Comparison of ENCODE assay signal across 8 mouse cellular contexts in the genomic region with DNA sequence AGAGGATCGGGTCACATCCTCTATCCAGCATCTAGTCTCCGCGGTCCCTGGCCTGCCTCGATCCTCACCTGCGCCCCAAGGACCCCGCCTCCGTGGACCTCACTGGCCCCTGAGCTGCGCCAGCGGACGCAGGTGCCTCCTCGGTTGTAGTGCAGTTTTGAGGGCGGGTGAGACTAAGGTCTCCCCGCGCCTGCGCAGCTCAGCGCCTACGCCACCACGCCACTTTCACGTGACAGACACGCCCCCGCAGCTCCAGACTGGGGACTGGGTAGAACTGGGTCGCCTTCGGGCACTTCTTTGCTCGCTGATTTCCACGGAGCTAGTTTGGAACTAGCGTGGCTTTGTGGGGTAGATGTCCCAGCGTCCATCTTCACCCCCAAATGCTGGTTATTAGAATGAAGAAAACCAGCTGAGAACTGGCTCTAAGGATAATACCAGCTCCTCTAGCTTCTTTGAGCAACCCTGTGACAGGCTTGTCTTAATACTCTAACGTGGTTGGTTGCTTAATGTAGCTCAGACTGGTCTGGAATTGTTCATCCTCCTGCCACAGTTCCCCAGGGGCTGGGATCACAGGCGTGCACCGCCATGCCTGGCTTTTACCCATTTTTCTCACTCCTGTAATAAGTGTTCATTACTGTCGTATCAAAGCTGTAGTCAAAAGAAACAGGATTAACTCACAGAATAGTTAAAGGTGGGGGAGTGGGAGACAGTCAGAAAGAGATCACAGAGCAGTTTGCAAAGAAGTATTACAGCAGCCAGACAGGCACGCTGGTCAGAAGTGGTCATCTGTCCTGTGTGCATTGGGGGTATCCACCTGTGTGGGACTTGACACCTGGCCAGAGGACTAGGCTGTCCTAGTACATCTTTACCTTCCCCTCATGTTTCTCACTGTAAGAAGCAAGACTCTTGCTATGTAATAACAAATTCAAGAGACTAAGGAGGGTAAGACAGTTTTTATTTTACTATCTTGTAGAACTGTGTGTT. TPM values are rescaled to one million over a fixed set of nuclear protein-coding genes. Genes with fewer than 3 reads are reported as not detected.
DNase-seq lines count a peak whose midpoint lies in the region; ATAC-seq lines count a peak whose summit lies in the region.

TSS of gene Fam213a (minus strand) at position 159 of the 984 bp plus-strand sequence.

- peak within 1 kb of the TSS; percentile 88 for H3K4me2 ChIP-seq in forebrain, embryonic 14.5 days (ENCODE audit: low read length)
- H3K4me2 ChIP-seq in liver, embryonic 15.5 days: peak within 1 kb of the TSS; percentile 95
- H3K4me2 ChIP-seq in neural tube, embryonic 11.5 days (ENCODE audit: low read depth): peak within 1 kb of the TSS; percentile 84
- peak within 1 kb of the TSS; percentile 86 for H3K4me2 ChIP-seq in stomach, embryonic 16.5 days (ENCODE audit: low read depth, low read length)

- DNase-seq in ES-CJ7 (ENCODE audit: low read depth, low spot score): peak; percentile 90
- peak; percentile 90 for DNase-seq in cerebellum, adult 11 months
- DNase-seq in forebrain, embryonic 14.5 days (ENCODE audit: low spot score): peak; percentile 95
- DNase-seq in heart, postnatal 10 days: peak; percentile 88 to 89
- peak; percentile 91 to 95 for DNase-seq in kidney, postnatal 4 days
- DNase-seq in neural tube, embryonic 11.5 days (ENCODE audit: low spot score): peak; percentile 91

- peak; percentile 99 for ATAC-seq in forebrain, embryonic 14.5 days
- peak; percentile 88 for ATAC-seq in liver, embryonic 15.5 days (ENCODE audit: insufficient read depth)
- peak; percentile 97 for ATAC-seq in neural tube, embryonic 11.5 days (ENCODE audit: insufficient read depth, low FRiP score, low TSS enrichment)
- peak; percentile 94 for ATAC-seq in stomach, embryonic 16.5 days (ENCODE audit: insufficient read depth, low FRiP score)

- H3K27me3 ChIP-seq in forebrain, embryonic 14.5 days (replicated peaks; ENCODE audit: control insufficient read depth, insufficient read depth, low read length): no peaks in the 10 kb centered on the region
- peaks cover 13% of the 10 kb centered on the region for H3K27me3 ChIP-seq in liver, embryonic 15.5 days
- no peaks in the 10 kb centered on the region for H3K27me3 ChIP-seq in neural tube, embryonic 11.5 days (ENCODE audit: control insufficient read depth, insufficient read depth, low read length)
- H3K27me3 ChIP-seq in stomach, embryonic 16.5 days (ENCODE audit: control insufficient read depth, insufficient read depth, low read length): no peaks in the 10 kb centered on the region

- H3K27ac ChIP-seq in forebrain, embryonic 14.5 days (ENCODE audit: low read depth, low read length): peak within 1 kb of the TSS; percentile 49
- H3K27ac ChIP-seq in liver, embryonic 15.5 days (replicated peaks): peak within 1 kb of the TSS; percentile 75
- H3K27ac ChIP-seq in neural tube, embryonic 11.5 days (ENCODE audit: low read depth, low read length): no peak within 1 kb of the TSS
- peak within 1 kb of the TSS; percentile 22; the same call in 1 of the 2 replicates for H3K27ac ChIP-seq in stomach, embryonic 16.5 days (ENCODE audit: low read length)

- no peaks in the 10 kb centered on the region for H3K36me3 ChIP-seq in forebrain, embryonic 14.5 days (ENCODE audit: control insufficient read depth, insufficient read depth, low read length)
- H3K36me3 ChIP-seq in liver, embryonic 15.5 days (replicated peaks): no peaks in the 10 kb centered on the region
- H3K36me3 ChIP-seq in neural tube, embryonic 11.5 days (ENCODE audit: control insufficient read depth, insufficient read depth, low read length): no peaks in the 10 kb centered on the region
- H3K36me3 ChIP-seq in stomach, embryonic 16.5 days (ENCODE audit: control insufficient read depth, insufficient read depth, low read length): no peaks in the 10 kb centered on the region

- intact Hi-C loops in heart, postnatal 10 days (cut with DNase I): loop anchor here (5.0 kb wide), 1 partner anchor 37 kb away; no protein-coding TSS in a partner anchor

- peak within 1 kb of the TSS; percentile 59 for H3K4me3 ChIP-seq in forebrain, embryonic 14.5 days (ENCODE audit: low read depth, low read length)
- peak within 1 kb of the TSS; percentile 70 for H3K4me3 ChIP-seq in liver, embryonic 15.5 days (replicated peaks)
- peak within 1 kb of the TSS; percentile 57 for H3K4me3 ChIP-seq in neural tube, embryonic 11.5 days (ENCODE audit: low read depth, low read length)
- peak within 1 kb of the TSS; percentile 57 for H3K4me3 ChIP-seq in stomach, embryonic 16.5 days (replicated peaks; ENCODE audit: low read length)

- H3K4me1 ChIP-seq in forebrain, embryonic 14.5 days (ENCODE audit: control insufficient read depth, insufficient read depth, low read length): peaks cover 3% of the 10 kb centered on the region; the same call in 1 of the 2 replicates
- peaks cover 73% of the 10 kb centered on the region for H3K4me1 ChIP-seq in liver, embryonic 15.5 days (replicated peaks)
- no peaks in the 10 kb centered on the region for H3K4me1 ChIP-seq in neural tube, embryonic 11.5 days (ENCODE audit: control insufficient read depth, insufficient read depth, low read length)
- H3K4me1 ChIP-seq in stomach, embryonic 16.5 days (ENCODE audit: control insufficient read depth, insufficient read depth, low read length): 0 out of 2 replicates have a peak, but pooled peaks cover 7% of the 10 kb centered on the region

- no peaks in the 10 kb centered on the region for H3K9me3 ChIP-seq in forebrain, embryonic 14.5 days (replicated peaks; ENCODE audit: control insufficient read depth, low read length)
- no peaks in the 10 kb centered on the region for H3K9me3 ChIP-seq in liver, embryonic 15.5 days (replicated peaks)
- no peaks in the 10 kb centered on the region for H3K9me3 ChIP-seq in neural tube, embryonic 11.5 days (ENCODE audit: control insufficient read depth, low read length)
- no peaks in the 10 kb centered on the region for H3K9me3 ChIP-seq in stomach, embryonic 16.5 days (replicated peaks; ENCODE audit: control insufficient read depth, low read length)

- H3K9ac ChIP-seq in forebrain, embryonic 14.5 days (ENCODE audit: low read length): peak within 1 kb of the TSS; percentile 83
- H3K9ac ChIP-seq in liver, embryonic 15.5 days: peak within 1 kb of the TSS; percentile 83
- H3K9ac ChIP-seq in neural tube, embryonic 11.5 days (ENCODE audit: low read length): peak within 1 kb of the TSS; percentile 74
- peak within 1 kb of the TSS; percentile 77 for H3K9ac ChIP-seq in stomach, embryonic 16.5 days (ENCODE audit: low read length)

- under 1% methylated on average over 32 of the region's 32 CpGs for WGBS in forebrain, embryonic 14.5 days
- WGBS in liver, embryonic 15.5 days (ENCODE audit: insufficient replicate concordance): 7% methylated on average over 32 of the region's 32 CpGs
- 8% methylated on average over 32 of the region's 32 CpGs for WGBS in neural tube, embryonic 11.5 days
- WGBS in stomach, embryonic 16.5 days: 4% methylated on average over 32 of the region's 32 CpGs

RNA-seq across cellular contexts. Expression of gene Fam213a, which starts in this region (rescaled TPM):
- polyA plus RNA-seq in forebrain, embryonic 14.5 days (2014; fragmentation: Nextera tagmentation; extraction: Ambion mirVana): 33.2 and 48.9 TPM in 2 replicates
- total RNA-seq in heart, postnatal 10 days (2021): 10 to 100 TPM; 16.1 to 32.2 TPM
- polyA plus RNA-seq in liver, embryonic 15.5 days (2015; fragmentation: Nextera tagmentation; extraction: Ambion mirVana): 69.5 and 77.2 TPM in 2 replicates
- polyA plus RNA-seq in neural tube, embryonic 11.5 days (2014; fragmentation: Nextera tagmentation; extraction: Ambion mirVana): 48.5 and 48.8 TPM in 2 replicates
- 42.4 and 45.1 TPM in 2 replicates for polyA plus RNA-seq in stomach, embryonic 16.5 days (2015; fragmentation: Nextera tagmentation; extraction: Ambion mirVana)
